Mouse (Mus musculus) lung, adult 2 months (tissue): Measurements from ENCODE around the gene Serhl.
A peak's percentile ranks its signal among the peaks of the same experiment; 100 is the strongest.

Source experiments
- CTCF ChIP-seq: fragments of 200-500 bp; IDR thresholded peaks from 2 replicates; pipeline ENCODE4 v1.5.1; 2011; ENCODE audit warnings: mild to moderate bottlenecking, low read length, control low read depth; ENCODE audit not compliant: insufficient read depth
- POLR2A ChIP-seq: fragments of 200-500 bp; IDR thresholded peaks from 2 replicates; pipeline ENCODE4 v1.6.1; 2011; ENCODE audit warnings: low read depth, mild to moderate bottlenecking, control low read depth, low read length, borderline replicate concordance; ENCODE audit errors: extremely low read depth

DNA sequence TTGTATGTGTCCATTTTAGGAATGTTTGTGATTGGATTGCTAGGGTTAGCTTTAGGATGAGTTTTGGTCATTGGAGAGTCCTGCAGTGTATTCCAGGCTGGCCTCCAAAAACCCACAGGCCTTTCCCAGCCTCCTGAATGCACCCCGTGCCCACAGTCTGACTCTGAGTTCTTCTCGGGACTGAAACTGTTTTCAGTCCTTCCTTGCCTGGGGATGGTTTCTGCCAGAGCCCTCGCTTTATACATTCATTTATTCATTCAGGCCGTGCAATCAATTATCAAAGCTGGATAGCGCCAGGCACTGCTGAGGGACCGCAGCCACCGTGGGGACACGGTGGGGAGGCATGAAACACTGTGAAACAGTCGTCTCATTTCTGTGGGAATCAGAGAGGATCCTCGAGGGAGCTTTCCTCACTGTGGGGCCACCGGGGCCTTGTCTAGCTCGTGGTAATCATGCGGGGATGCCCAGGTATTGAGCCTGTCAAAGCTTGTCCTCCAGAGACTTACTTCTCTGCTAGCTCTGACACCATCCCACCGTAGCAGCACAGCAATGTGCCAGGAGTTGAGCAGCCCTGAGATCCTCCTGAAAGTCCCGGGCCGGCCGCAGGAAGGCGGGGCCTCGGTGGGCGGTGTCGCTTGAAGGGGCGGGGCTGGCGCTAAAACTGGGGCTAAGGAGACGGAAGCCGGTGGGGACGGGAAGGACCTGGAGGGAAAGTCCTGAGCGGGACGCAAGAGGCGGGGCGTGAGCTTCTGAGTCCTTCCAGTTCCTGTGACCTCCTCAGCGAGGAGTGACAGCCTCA, 10.4 kb downstream of the Serhl start:
- TF ChIP-seq CTCF (no peak), POLR2A (peak; percentile 71; the same call in 1 of the 2 replicates)
